10 mouse cellular contexts compared by ENCODE assay signal in the genomic region with DNA sequence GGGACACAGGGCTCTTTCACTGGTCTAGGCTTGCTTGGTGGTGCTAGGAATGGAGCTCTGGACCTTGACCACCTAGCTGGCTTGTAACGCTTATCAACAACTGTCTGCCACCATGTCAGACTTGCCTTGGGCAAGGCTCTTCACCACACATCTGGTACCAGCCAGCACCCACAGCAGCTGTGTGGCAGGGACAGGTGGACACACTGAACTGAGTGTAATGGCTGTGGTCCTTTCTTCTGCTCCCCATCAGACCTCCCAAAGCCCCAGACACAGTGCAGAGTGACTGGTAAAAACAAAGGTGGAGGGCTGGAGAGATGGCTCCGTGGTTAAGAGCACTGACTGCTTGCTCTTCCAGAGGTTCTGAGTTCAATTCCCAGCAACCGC. TPM values are rescaled to one million over a fixed set of nuclear protein-coding genes. Genes with fewer than 3 reads are reported as not detected.
A peak's percentile ranks its signal among the peaks of the same experiment; 100 is the strongest.
DNase-seq lines count a peak whose midpoint lies in the region; ATAC-seq and TF ChIP-seq lines count a peak whose summit lies in the region.
"Had no signal": no experiment of that assay in that cellular context is flagged by ENCODE, and none has a peak within 500 bp of the region (broad histone marks: within the 10 kb centered on the region; RNA-seq: fewer than 3 reads in every experiment).

No protein-coding gene starts in this region.

- no peak overlapping the region for H3K9ac ChIP-seq in kidney, postnatal 0 days (ENCODE audit: low read depth, low read length)
- H3K9ac ChIP-seq in embryonic facial prominence, embryonic 14.5 days (ENCODE audit: low read depth, low read length): no peak overlapping the region
- H3K9ac ChIP-seq in liver, postnatal 0 days (replicated peaks): no peak overlapping the region

- H3K4me2 ChIP-seq in kidney, postnatal 0 days (ENCODE audit: low read length): peak overlapping the region; percentile 41
- H3K4me2 ChIP-seq in embryonic facial prominence, embryonic 14.5 days (ENCODE audit: low read depth, low read length): 0 out of 2 replicates have a peak overlapping the region, but pooled peaks have one; percentile 2
- peak overlapping the region; percentile 49 for H3K4me2 ChIP-seq in liver, postnatal 0 days (ENCODE audit: low read depth, low read length)

- DNase-seq in heart, embryonic 10.5 days (ENCODE audit: low spot score): no peak
- DNase-seq in heart, adult 11 months: no peak
- DNase-seq in kidney, postnatal 0 days (ENCODE audit: low spot score): no peak
- DNase-seq in kidney, adult 11 months: no peak
- no peak for DNase-seq in embryonic facial prominence, embryonic 14.5 days (ENCODE audit: low spot score)
- DNase-seq in liver, postnatal 0 days: no peak
- no peak for DNase-seq in Muller cell, postnatal 12 days (ENCODE audit: inconsistent ontology term)
- no peak for DNase-seq in cerebellum, postnatal 36 days
- DNase-seq: cerebellum, adult 11 months; lung, postnatal 10 days had no signal

- no peak overlapping the region for H3K4me3 ChIP-seq in heart, embryonic 10.5 days
- 0 out of 2 replicates have a peak overlapping the region, but pooled peaks have one; percentile 4 for H3K4me3 ChIP-seq in kidney, postnatal 0 days (replicated peaks; ENCODE audit: low read depth, low read length)
- no peak overlapping the region for H3K4me3 ChIP-seq in embryonic facial prominence, embryonic 14.5 days (ENCODE audit: low read depth, low read length)
- no peak overlapping the region for H3K4me3 ChIP-seq in liver, postnatal 0 days (ENCODE audit: low read depth, low read length)

- H3K27me3 ChIP-seq in heart, embryonic 10.5 days (ENCODE audit: insufficient read depth, poor library complexity, severe bottlenecking): peaks cover 54% of the 10 kb centered on the region
- no peaks in the 10 kb centered on the region for H3K27me3 ChIP-seq in kidney, postnatal 0 days (ENCODE audit: insufficient read depth, low read length)
- no peaks in the 10 kb centered on the region for H3K27me3 ChIP-seq in embryonic facial prominence, embryonic 14.5 days (replicated peaks; ENCODE audit: control insufficient read depth, insufficient read depth, low read length)
- H3K27me3 ChIP-seq in liver, postnatal 0 days (ENCODE audit: insufficient read depth, low read length): no peaks in the 10 kb centered on the region

- peaks cover 59% of the 10 kb centered on the region for H3K4me1 ChIP-seq in heart, embryonic 10.5 days
- H3K4me1 ChIP-seq in kidney, postnatal 0 days (replicated peaks; ENCODE audit: insufficient read depth, low read length): peaks cover 57% of the 10 kb centered on the region
- peaks cover 53% of the 10 kb centered on the region for H3K4me1 ChIP-seq in embryonic facial prominence, embryonic 14.5 days (ENCODE audit: control insufficient read depth, insufficient read depth, low read length)
- peaks cover 17% of the 10 kb centered on the region for H3K4me1 ChIP-seq in liver, postnatal 0 days (ENCODE audit: insufficient read depth)

- TF ChIP-seq CTCF in kidney, postnatal 0 days (IDR thresholded peaks at IDR 0.05; ENCODE audit: low read depth): no peak
- TF ChIP-seq CTCF in liver, postnatal 0 days (IDR thresholded peaks at IDR 0.05; ENCODE audit: low read depth): no peak

- no peaks in the 10 kb centered on the region for H3K36me3 ChIP-seq in heart, embryonic 10.5 days
- H3K36me3 ChIP-seq in kidney, postnatal 0 days (ENCODE audit: insufficient read depth, low read length): no peaks in the 10 kb centered on the region
- H3K36me3 ChIP-seq in embryonic facial prominence, embryonic 14.5 days (ENCODE audit: control insufficient read depth, insufficient read depth, low read length): no peaks in the 10 kb centered on the region
- no peaks in the 10 kb centered on the region for H3K36me3 ChIP-seq in liver, postnatal 0 days (replicated peaks; ENCODE audit: insufficient read depth, low read length)

- H3K9me3 ChIP-seq in heart, embryonic 10.5 days: no peaks in the 10 kb centered on the region
- no peaks in the 10 kb centered on the region for H3K9me3 ChIP-seq in kidney, postnatal 0 days (replicated peaks; ENCODE audit: low read length)
- no peaks in the 10 kb centered on the region for H3K9me3 ChIP-seq in embryonic facial prominence, embryonic 14.5 days (ENCODE audit: control insufficient read depth, low read length)
- no peaks in the 10 kb centered on the region for H3K9me3 ChIP-seq in liver, postnatal 0 days (ENCODE audit: low read length)

- H3K27ac ChIP-seq in heart, embryonic 10.5 days: peak overlapping the region; percentile 84; the same call in 1 of the 2 replicates
- H3K27ac ChIP-seq in kidney, postnatal 0 days: peak overlapping the region; percentile 86
- no peak overlapping the region for H3K27ac ChIP-seq in embryonic facial prominence, embryonic 14.5 days (replicated peaks; ENCODE audit: low read depth, low read length)
- H3K27ac ChIP-seq in liver, postnatal 0 days (ENCODE audit: low read depth): peak overlapping the region; percentile 75

- 74% methylated on average over 3 of the region's 3 CpGs for WGBS in heart, embryonic 10.5 days
- 81% methylated on average over 3 of the region's 3 CpGs for WGBS in kidney, postnatal 0 days
- WGBS in embryonic facial prominence, embryonic 14.5 days: 81% methylated on average over 3 of the region's 3 CpGs
- 63% methylated on average over 3 of the region's 3 CpGs for WGBS in liver, postnatal 0 days (ENCODE audit: insufficient replicate concordance)

- ATAC-seq in kidney, postnatal 0 days (replicated peaks; ENCODE audit: low FRiP score, low read depth): no peak
- no peak for ATAC-seq in embryonic facial prominence, embryonic 14.5 days (ENCODE audit: low read depth)
- no peak for ATAC-seq in liver, postnatal 0 days

- TF ChIP-seq EP300 in liver, postnatal 0 days (IDR thresholded peaks at IDR 0.05; ENCODE audit: low read depth): no peak

RNA-seq across cellular contexts. Expression of a gene that starts 17.9 kb away (rescaled TPM):
- 0.30 and 0.63 TPM in 2 replicates for polyA plus RNA-seq in heart, embryonic 10.5 days (2016; fragmentation: Nextera tagmentation; extraction: Ambion mirVana)
- polyA plus RNA-seq in kidney, postnatal 0 days (2015; fragmentation: Nextera tagmentation; extraction: Ambion mirVana): 0.37 and 0.45 TPM in 2 replicates
- 0.60 and 1.5 TPM in 2 replicates for polyA plus RNA-seq in embryonic facial prominence, embryonic 14.5 days (2014; fragmentation: Nextera tagmentation; extraction: Ambion mirVana)
- polyA plus RNA-seq in liver, postnatal 0 days (2015; fragmentation: Nextera tagmentation; extraction: Ambion mirVana): 0.23 and 0.25 TPM in 2 replicates

RNA-seq across cellular contexts. Expression of a gene that starts 28.7 kb away (rescaled TPM):
- 0.05 and 0.68 TPM in 2 replicates for polyA plus RNA-seq in heart, embryonic 10.5 days (2016; fragmentation: Nextera tagmentation; extraction: Ambion mirVana)
- 2.1 and 2.3 TPM in 2 replicates for polyA plus RNA-seq in kidney, postnatal 0 days (2015; fragmentation: Nextera tagmentation; extraction: Ambion mirVana)
- polyA plus RNA-seq in embryonic facial prominence, embryonic 14.5 days (2014; fragmentation: Nextera tagmentation; extraction: Ambion mirVana): 16.2 and 19.5 TPM in 2 replicates
- 0.47 and 0.53 TPM in 2 replicates for polyA plus RNA-seq in liver, postnatal 0 days (2015; fragmentation: Nextera tagmentation; extraction: Ambion mirVana)

RNA-seq across cellular contexts. Expression of a gene that starts 30.5 kb away (rescaled TPM):
- 0.07 TPM in 1 of 2 replicates, not detected in the other for polyA plus RNA-seq in heart, embryonic 10.5 days (2016; fragmentation: Nextera tagmentation; extraction: Ambion mirVana)
- 1.9 and 2.3 TPM in 2 replicates for polyA plus RNA-seq in kidney, postnatal 0 days (2015; fragmentation: Nextera tagmentation; extraction: Ambion mirVana)
- 1.2 and 1.6 TPM in 2 replicates for polyA plus RNA-seq in embryonic facial prominence, embryonic 14.5 days (2014; fragmentation: Nextera tagmentation; extraction: Ambion mirVana)
- polyA plus RNA-seq in liver, postnatal 0 days (2015; fragmentation: Nextera tagmentation; extraction: Ambion mirVana): not detected in 2 replicates

RNA-seq across cellular contexts. Expression of a gene that starts 57.8 kb away (rescaled TPM):
- polyA plus RNA-seq in heart, embryonic 10.5 days (2016; fragmentation: Nextera tagmentation; extraction: Ambion mirVana): 14.3 and 14.8 TPM in 2 replicates
- polyA plus RNA-seq in kidney, postnatal 0 days (2015; fragmentation: Nextera tagmentation; extraction: Ambion mirVana): 31.6 and 35.4 TPM in 2 replicates
- 26.7 and 29.6 TPM in 2 replicates for polyA plus RNA-seq in embryonic facial prominence, embryonic 14.5 days (2014; fragmentation: Nextera tagmentation; extraction: Ambion mirVana)
- polyA plus RNA-seq in liver, postnatal 0 days (2015; fragmentation: Nextera tagmentation; extraction: Ambion mirVana): 4.8 and 5.1 TPM in 2 replicates
